Mouse (Mus musculus): ENCODE measurements around the gene Sec23a. TPM values are rescaled to one million over a fixed set of nuclear protein-coding genes. Genes with fewer than 3 reads are reported as not detected.

Sec23a gene
- total and polyA plus RNA-seq, 3 experiments = 19.0 to 42.5 (median 39.5) TPM

DNA sequence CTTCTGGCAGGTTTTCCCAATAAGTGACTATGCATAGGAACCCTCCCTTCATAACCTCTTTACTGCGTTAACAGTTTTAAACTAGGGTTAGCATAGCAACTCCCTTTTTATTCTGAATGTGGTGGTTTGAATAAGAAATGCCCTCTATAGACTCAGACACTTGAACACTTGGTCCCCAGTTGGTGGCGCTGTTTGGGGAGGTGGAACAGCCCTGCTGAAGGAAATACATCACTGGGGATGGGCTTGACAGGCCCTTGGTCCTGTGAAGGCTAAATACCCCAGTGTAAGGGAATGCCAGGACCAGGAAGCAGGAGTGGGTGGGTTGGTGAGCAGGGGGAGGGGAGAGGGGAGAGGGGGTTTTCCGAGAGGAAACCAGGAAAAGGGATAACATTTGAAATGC lies 92.3 kb downstream of the Sec23a start:
- Histone ChIP-seq H3K9ac (ENCODE audit: low read depth, low read length) (no peak overlapping the region), H3K4me1 (ENCODE audit: control insufficient read depth, insufficient read depth, low read length) (no peaks in the 10 kb centered on the region), H3K79me2 (replicated peaks; ENCODE audit: control insufficient read depth, insufficient read depth, low read length) (no peaks in the 10 kb centered on the region), H3K36me3 (ENCODE audit: control insufficient read depth, insufficient read depth, low read length) (no peaks in the 10 kb centered on the region), H3K27me3 (ENCODE audit: control insufficient read depth, insufficient read depth, low read length) (no peaks in the 10 kb centered on the region), H3K27ac (no peak overlapping the region), H3K4me3 (no peak overlapping the region)
- TF ChIP-seq EP300 (IDR thresholded peaks at IDR 0.05; ENCODE audit: insufficient read depth, low read depth, low read length) (no peak), CTCF (IDR thresholded peaks at IDR 0.05) (no peak), POLR2A (IDR thresholded peaks at IDR 0.05; ENCODE audit: insufficient read depth, low read depth, low read length) (no peak)
- intact Hi-C loops (cut with DNase I) = no loop called here
- WGBS = 67% methylated on average over 3 of the region's 3 CpGs
- DNase-seq = no peak

DNA sequence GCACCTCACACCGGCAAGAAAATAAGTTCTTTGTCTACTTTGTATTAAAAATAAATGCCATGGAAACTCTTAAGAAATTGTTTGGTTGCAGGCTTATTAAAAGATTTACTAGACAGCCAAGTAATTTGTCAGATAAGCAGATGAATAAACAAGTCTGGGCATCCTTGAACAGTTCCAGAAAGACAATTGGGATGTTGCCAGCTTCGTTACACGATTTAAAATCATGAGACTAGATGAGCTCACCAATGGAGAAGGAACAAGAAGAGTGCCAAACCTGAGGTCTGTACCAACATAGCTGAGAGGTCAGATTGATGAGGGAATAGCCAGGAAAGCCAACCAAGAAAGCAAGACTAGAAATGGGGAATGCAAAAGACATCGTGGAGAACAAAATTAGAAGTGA lies 102.0 kb downstream of the Sec23a start:
- H3K27me3 ChIP-seq (ENCODE audit: control insufficient read depth, insufficient read depth, low read length) = no peaks in the 10 kb centered on the region; the same call in 1 of the 2 replicates
- no peak for DNase-seq
- no peak overlapping the region for H3K27ac ChIP-seq
- H3K36me3 ChIP-seq (ENCODE audit: control insufficient read depth, insufficient read depth, low read length) = no peaks in the 10 kb centered on the region
- no peaks in the 10 kb centered on the region for H3K79me2 ChIP-seq (replicated peaks; ENCODE audit: control insufficient read depth, insufficient read depth, low read length)
- WGBS = 74% methylated on average over 4 of the region's 4 CpGs
- no peak overlapping the region for H3K9ac ChIP-seq (ENCODE audit: low read depth, low read length)
- no peak overlapping the region for H3K4me3 ChIP-seq
- intact Hi-C loops (cut with DNase I) = no loop called here
- TF ChIP-seq CTCF (IDR thresholded peaks at IDR 0.05) (no peak), EP300 (IDR thresholded peaks at IDR 0.05; ENCODE audit: insufficient read depth, low read depth, low read length) (no peak), POLR2A (IDR thresholded peaks at IDR 0.05; ENCODE audit: insufficient read depth, low read depth, low read length) (no peak)
- H3K4me1 ChIP-seq (ENCODE audit: control insufficient read depth, insufficient read depth, low read length) = no peaks in the 10 kb centered on the region

Other genes starting within 250 kb of the Sec23a start
- 1 to 10 TPM; 5.3 to 5.7 TPM for gene Gemin2, start 1.4 kb upstream of the Sec23a start, total RNA-seq (2021)
- 2.9 and 5.4 TPM in 2 replicates for gene Gemin2, start 1.4 kb upstream of the Sec23a start, polyA plus RNA-seq (2012; rRNA removed)
- 10 to 100 TPM; 70.8 to 86.0 TPM for gene Trappc6b, start 49.5 kb upstream of the Sec23a start, total RNA-seq (2021)
- gene Trappc6b, start 49.5 kb upstream of the Sec23a start, polyA plus RNA-seq (2012; rRNA removed) = 46.8 and 57.7 TPM in 2 replicates
- 10 to 100 TPM; 22.5 to 27.0 TPM for gene Pnn, start 54.9 kb upstream of the Sec23a start, total RNA-seq (2021)
- 7.6 and 10.7 TPM in 2 replicates for gene Pnn, start 54.9 kb upstream of the Sec23a start, polyA plus RNA-seq (2012; rRNA removed)
- 100 to 1,000 TPM in 1 of 2 experiments, 10 to 100 TPM in 1; 90.9 to 106 TPM for gene Mia2, start 83.8 kb upstream of the Sec23a start, total RNA-seq (2021)
- gene Mia2, start 83.8 kb upstream of the Sec23a start, polyA plus RNA-seq (2012; rRNA removed) = 31.8 and 46.7 TPM in 2 replicates
- 10 to 100 TPM in 1 of 2 experiments, 1 to 10 TPM in 1; 6.4 to 10.2 TPM for gene Fbxo33, start 207.7 kb upstream of the Sec23a start, total RNA-seq (2021)
- 3.3 and 12.0 TPM in 2 replicates for gene Fbxo33, start 207.7 kb upstream of the Sec23a start, polyA plus RNA-seq (2012; rRNA removed)

Measured in heart, adult 2 months (tissue).